Mouse (Mus musculus) lung, adult 2 months (tissue): ENCODE data around the gene Pakap.

Experiments used
- CTCF ChIP-seq: fragments of 200-500 bp; IDR thresholded peaks from 2 replicates; pipeline ENCODE4 v1.5.1; 2011; ENCODE audit warnings: mild to moderate bottlenecking, low read length, control low read depth; ENCODE audit not compliant: insufficient read depth
- POLR2A ChIP-seq: fragments of 200-500 bp; IDR thresholded peaks from 2 replicates; pipeline ENCODE4 v1.6.1; 2011; ENCODE audit warnings: low read depth, mild to moderate bottlenecking, control low read depth, low read length, borderline replicate concordance; ENCODE audit errors: extremely low read depth

DNA sequence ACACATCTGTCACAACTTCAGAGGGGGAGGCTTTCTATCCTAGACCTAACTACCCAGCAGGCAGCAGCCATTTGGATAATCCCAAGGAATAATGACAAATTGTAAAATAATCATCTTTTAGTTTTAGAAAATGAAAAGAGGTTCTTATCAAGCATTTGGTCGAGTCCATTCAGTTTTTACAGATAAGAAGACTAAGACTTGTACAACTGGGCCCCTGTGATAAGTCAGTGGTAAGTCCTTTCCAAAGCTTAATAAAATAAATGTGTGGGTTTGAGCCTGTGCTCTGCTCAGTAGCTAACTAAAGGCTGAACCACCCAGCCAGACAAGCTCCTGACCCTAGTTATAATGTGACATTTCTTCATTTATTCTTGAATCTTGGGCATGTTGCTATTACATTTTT is 231.3 kb downstream of the Pakap start:
- TF ChIP-seq POLR2A (no peak), CTCF (no peak)
